Mouse (Mus musculus): ENCODE results near the gene Calb2. TPM values are rescaled to one million over a fixed set of nuclear protein-coding genes. Genes with fewer than 3 reads are reported as not detected.

Gene Calb2
- polyA plus RNA-seq, 1 experiment from 2014 or later = 97.2 TPM

- no peaks in the 10 kb centered on the region for H3K36me3 ChIP-seq (ENCODE audit: control insufficient read depth, insufficient read depth, low read length)
Observed at GRCm38 (mm10) chr8:110185538-110185937, 17.5 kb upstream of the Calb2 start.

GRCm38 (mm10) chr8:110183748-110184147 is 15.7 kb upstream of the Calb2 start:
- no peak overlapping the region for H3K9ac ChIP-seq (replicated peaks; ENCODE audit: low read length)
- H3K27ac ChIP-seq (replicated peaks; ENCODE audit: low read depth, low read length) = no peak overlapping the region
- 19% methylated on average over 11 of the region's 11 CpGs for WGBS
- no peak overlapping the region for H3K4me3 ChIP-seq (replicated peaks; ENCODE audit: low read depth, low read length)
- DNase-seq (no peak), ATAC-seq (ENCODE audit: low FRiP score, low TSS enrichment) (no peak)
- H3K27me3 ChIP-seq (ENCODE audit: control insufficient read depth, insufficient read depth, low read length) = no peaks in the 10 kb centered on the region
- no peak overlapping the region for H3K4me2 ChIP-seq (ENCODE audit: low read length)
- peaks cover 19% of the 10 kb centered on the region for H3K4me1 ChIP-seq (ENCODE audit: control insufficient read depth, insufficient read depth, low read length)
- no peaks in the 10 kb centered on the region for H3K36me3 ChIP-seq (ENCODE audit: control insufficient read depth, insufficient read depth, low read length)
- H3K9me3 ChIP-seq (ENCODE audit: control insufficient read depth, low read length) = no peaks in the 10 kb centered on the region

More at GRCm38 (mm10) chr8:110185538-110185937, 17.5 kb upstream of the Calb2 start:
- WGBS = 92% methylated on average over 4 of the region's 4 CpGs
- H3K27ac ChIP-seq (replicated peaks; ENCODE audit: low read depth, low read length) = no peak overlapping the region
- H3K27me3 ChIP-seq (ENCODE audit: control insufficient read depth, insufficient read depth, low read length) = no peaks in the 10 kb centered on the region
- no peak overlapping the region for H3K9ac ChIP-seq (replicated peaks; ENCODE audit: low read length)
- H3K9me3 ChIP-seq (ENCODE audit: control insufficient read depth, low read length) = no peaks in the 10 kb centered on the region
- no peak overlapping the region for H3K4me2 ChIP-seq (ENCODE audit: low read length)
- DNase-seq = no peak
- ATAC-seq (ENCODE audit: low FRiP score, low TSS enrichment) = no peak
- no peak overlapping the region for H3K4me3 ChIP-seq (replicated peaks; ENCODE audit: low read depth, low read length)
- H3K4me1 ChIP-seq (ENCODE audit: control insufficient read depth, insufficient read depth, low read length) = peaks cover 19% of the 10 kb centered on the region

DNA sequence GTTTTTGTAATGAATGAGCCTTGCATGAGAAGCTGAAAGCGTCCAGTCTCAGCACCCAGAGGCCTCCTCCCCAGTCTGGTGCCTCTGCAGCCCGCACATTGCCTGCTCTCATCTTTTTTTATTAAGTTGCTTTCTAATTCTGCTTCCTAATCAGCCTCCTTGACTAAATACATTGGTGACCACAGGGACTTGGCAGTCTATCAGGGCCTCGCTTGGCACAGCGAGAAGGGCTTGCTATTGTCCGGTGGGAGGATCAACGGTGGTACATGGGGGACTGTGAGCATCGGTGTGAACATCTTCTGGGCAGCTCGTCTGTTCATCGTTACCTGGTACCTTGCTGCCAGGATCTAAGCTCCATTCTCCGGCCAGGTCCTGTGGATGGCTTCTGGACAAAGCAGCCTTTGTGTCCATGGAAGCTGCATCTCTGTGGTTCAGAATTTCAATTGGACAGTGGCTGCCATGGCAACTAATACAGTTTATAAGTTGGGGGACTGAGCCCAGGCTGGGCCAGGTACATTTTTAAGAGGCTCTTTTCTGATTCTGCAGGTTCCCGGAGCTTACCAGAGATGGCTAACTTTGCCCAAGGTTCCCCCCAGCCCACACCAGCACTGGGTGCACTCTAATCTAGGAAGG is 14.8 kb upstream of the Calb2 start:
- 61% methylated on average over 11 of the region's 11 CpGs for WGBS
- Histone ChIP-seq H3K4me3 (replicated peaks; ENCODE audit: low read depth, low read length) (no peak overlapping the region), H3K36me3 (ENCODE audit: control insufficient read depth, insufficient read depth, low read length) (no peaks in the 10 kb centered on the region), H3K4me2 (ENCODE audit: low read length) (no peak overlapping the region), H3K9ac (replicated peaks; ENCODE audit: low read length) (no peak overlapping the region), H3K4me1 (ENCODE audit: control insufficient read depth, insufficient read depth, low read length) (peaks cover 20% of the 10 kb centered on the region), H3K27me3 (ENCODE audit: control insufficient read depth, insufficient read depth, low read length) (no peaks in the 10 kb centered on the region), H3K9me3 (ENCODE audit: control insufficient read depth, low read length) (no peaks in the 10 kb centered on the region), H3K27ac (replicated peaks; ENCODE audit: low read depth, low read length) (peak overlapping the region; percentile 64)
- ATAC-seq (ENCODE audit: low FRiP score, low TSS enrichment) (no peak), DNase-seq (peak; percentile 72)

DNA sequence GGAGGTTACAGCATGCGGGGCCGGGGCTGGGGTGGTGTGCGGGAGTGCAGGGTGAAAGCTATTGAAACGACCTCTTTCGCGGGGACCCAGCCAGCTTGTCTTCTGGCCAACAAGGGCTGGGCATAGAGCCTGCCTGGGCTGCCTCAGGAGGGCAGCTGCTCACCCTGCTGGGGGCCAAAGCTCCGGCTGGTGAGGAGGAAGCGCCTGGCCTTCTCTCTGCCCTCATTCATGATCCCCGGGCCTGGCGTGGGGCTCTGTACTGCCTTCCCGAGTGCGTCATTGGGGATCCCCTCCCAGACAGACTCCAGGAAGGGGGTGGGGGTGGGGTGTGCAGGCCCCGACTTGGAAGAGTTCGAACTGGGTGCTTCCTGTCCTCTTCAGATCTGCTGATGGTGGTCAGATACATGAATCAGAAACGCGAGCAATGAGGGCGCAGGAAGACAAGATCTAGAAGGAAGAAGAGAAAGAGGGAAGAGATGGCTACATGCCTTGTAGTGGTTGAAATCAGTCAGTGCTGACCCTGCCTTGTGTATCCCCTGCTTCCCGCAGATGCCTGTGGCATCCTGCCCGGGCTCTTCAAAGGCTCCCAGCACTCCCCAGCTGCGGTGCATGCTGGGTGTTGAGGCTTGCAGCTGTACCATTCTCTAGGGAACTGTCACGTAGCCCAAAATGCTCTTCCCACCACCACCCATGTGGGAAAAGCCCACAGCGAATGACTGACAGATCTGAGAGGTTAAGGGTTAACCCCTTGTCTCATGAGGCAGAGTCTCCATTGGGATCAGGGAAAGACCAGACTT is 9.5 kb upstream of the Calb2 start:
- no peaks in the 10 kb centered on the region for H3K27me3 ChIP-seq (ENCODE audit: control insufficient read depth, insufficient read depth, low read length)
- no peaks in the 10 kb centered on the region for H3K36me3 ChIP-seq (ENCODE audit: control insufficient read depth, insufficient read depth, low read length)
- H3K27ac ChIP-seq (replicated peaks; ENCODE audit: low read depth, low read length) = no peak overlapping the region
- peaks cover 13% of the 10 kb centered on the region for H3K4me1 ChIP-seq (ENCODE audit: control insufficient read depth, insufficient read depth, low read length)
- H3K9me3 ChIP-seq (ENCODE audit: control insufficient read depth, low read length) = no peaks in the 10 kb centered on the region
- no peak overlapping the region for H3K9ac ChIP-seq (replicated peaks; ENCODE audit: low read length)
- ATAC-seq (ENCODE audit: low FRiP score, low TSS enrichment) = peak; percentile 58; the same call in 1 of the 2 replicates
- WGBS = 33% methylated on average over 22 of the region's 22 CpGs
- no peak overlapping the region for H3K4me2 ChIP-seq (ENCODE audit: low read length)
- peak; percentile 53 for DNase-seq
- no peak overlapping the region for H3K4me3 ChIP-seq (replicated peaks; ENCODE audit: low read depth, low read length)

GRCm38 (mm10) chr8:110174826-110175225 is 6.8 kb upstream of the Calb2 start:
- H3K9me3 ChIP-seq (ENCODE audit: control insufficient read depth, low read length) = no peaks in the 10 kb centered on the region
- H3K27me3 ChIP-seq (ENCODE audit: control insufficient read depth, insufficient read depth, low read length) = no peaks in the 10 kb centered on the region
- WGBS = 90% methylated on average over 4 of the region's 4 CpGs
- H3K4me1 ChIP-seq (ENCODE audit: control insufficient read depth, insufficient read depth, low read length) = peaks cover 8% of the 10 kb centered on the region
- H3K36me3 ChIP-seq (ENCODE audit: control insufficient read depth, insufficient read depth, low read length) = no peaks in the 10 kb centered on the region
- ATAC-seq (ENCODE audit: low FRiP score, low TSS enrichment) (no peak), DNase-seq (no peak)
- no peak overlapping the region for H3K9ac ChIP-seq (replicated peaks; ENCODE audit: low read length)
- no peak overlapping the region for H3K4me2 ChIP-seq (ENCODE audit: low read length)
- H3K4me3 ChIP-seq (replicated peaks; ENCODE audit: low read depth, low read length) = no peak overlapping the region
- H3K27ac ChIP-seq (replicated peaks; ENCODE audit: low read depth, low read length) = no peak overlapping the region

DNA sequence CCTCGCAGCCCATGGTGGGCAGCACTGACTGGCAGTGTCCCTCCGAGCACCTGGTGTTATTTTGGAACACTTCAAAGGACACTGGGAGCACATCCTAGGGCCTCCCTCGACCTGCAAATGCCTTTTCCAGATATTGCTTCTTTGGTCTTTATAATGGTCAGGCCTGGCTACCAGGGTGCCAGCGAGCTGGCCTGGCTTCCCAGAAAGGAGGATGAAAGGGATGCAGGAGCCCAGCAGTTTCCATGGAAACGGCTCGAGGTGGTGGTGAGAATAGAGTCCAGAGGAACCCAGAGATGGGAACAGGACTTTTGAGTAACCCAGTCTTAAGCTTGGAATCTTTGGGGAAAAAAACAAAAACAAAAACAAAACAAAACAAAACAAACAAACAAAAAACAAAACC is 4.2 kb upstream of the Calb2 start:
- no peak overlapping the region for H3K4me3 ChIP-seq (replicated peaks; ENCODE audit: low read depth, low read length)
- H3K9ac ChIP-seq (replicated peaks; ENCODE audit: low read length) = no peak overlapping the region
- ATAC-seq (ENCODE audit: low FRiP score, low TSS enrichment) = no peak
- no peak overlapping the region for H3K4me2 ChIP-seq (ENCODE audit: low read length)
- H3K36me3 ChIP-seq (ENCODE audit: control insufficient read depth, insufficient read depth, low read length) = no peaks in the 10 kb centered on the region
- 0 out of 2 replicates have a peak overlapping the region, but pooled peaks have one; percentile 41 for H3K27ac ChIP-seq (replicated peaks; ENCODE audit: low read depth, low read length)
- H3K27me3 ChIP-seq (ENCODE audit: control insufficient read depth, insufficient read depth, low read length) = peaks cover 9% of the 10 kb centered on the region
- H3K9me3 ChIP-seq (ENCODE audit: control insufficient read depth, low read length) = no peaks in the 10 kb centered on the region
- peak; percentile 69 for DNase-seq
- WGBS = 42% methylated on average over 6 of the region's 6 CpGs
- peaks cover under 1% of the 10 kb centered on the region; the same call in 1 of the 2 replicates for H3K4me1 ChIP-seq (ENCODE audit: control insufficient read depth, insufficient read depth, low read length)

- H3K4me1 ChIP-seq (ENCODE audit: control insufficient read depth, insufficient read depth, low read length) = no peaks in the 10 kb centered on the region
- 81% methylated on average over 8 of the region's 8 CpGs for WGBS
- H3K27me3 ChIP-seq (ENCODE audit: control insufficient read depth, insufficient read depth, low read length) = peaks cover 9% of the 10 kb centered on the region
- H3K36me3 ChIP-seq (ENCODE audit: control insufficient read depth, insufficient read depth, low read length) = no peaks in the 10 kb centered on the region
- H3K27ac ChIP-seq (replicated peaks; ENCODE audit: low read depth, low read length) = no peak overlapping the region
- H3K9ac ChIP-seq (replicated peaks; ENCODE audit: low read length) = no peak overlapping the region
- DNase-seq (no peak), ATAC-seq (ENCODE audit: low FRiP score, low TSS enrichment) (no peak)
- no peaks in the 10 kb centered on the region for H3K9me3 ChIP-seq (ENCODE audit: control insufficient read depth, low read length)
- no peak overlapping the region for H3K4me3 ChIP-seq (replicated peaks; ENCODE audit: low read depth, low read length)
- H3K4me2 ChIP-seq (ENCODE audit: low read length) = no peak overlapping the region
Observed at GRCm38 (mm10) chr8:110166270-110166669, 1.7 kb downstream of the Calb2 start.

- Histone ChIP-seq H3K36me3 (ENCODE audit: control insufficient read depth, insufficient read depth, low read length) (no peaks in the 10 kb centered on the region), H3K9ac (replicated peaks; ENCODE audit: low read length) (no peak overlapping the region), H3K4me2 (ENCODE audit: low read length) (no peak overlapping the region), H3K27me3 (ENCODE audit: control insufficient read depth, insufficient read depth, low read length) (no peaks in the 10 kb centered on the region), H3K27ac (replicated peaks; ENCODE audit: low read depth, low read length) (no peak overlapping the region), H3K9me3 (ENCODE audit: control insufficient read depth, low read length) (no peaks in the 10 kb centered on the region), H3K4me1 (ENCODE audit: control insufficient read depth, insufficient read depth, low read length) (no peaks in the 10 kb centered on the region; the same call in 1 of the 2 replicates), H3K4me3 (replicated peaks; ENCODE audit: low read depth, low read length) (no peak overlapping the region)
- DNase-seq = no peak
- 84% methylated on average over 6 of the region's 6 CpGs for WGBS
- ATAC-seq (ENCODE audit: low FRiP score, low TSS enrichment) = no peak
Observed at GRCm38 (mm10) chr8:110162007-110162406, 6.0 kb downstream of the Calb2 start.

- no peak for ATAC-seq (ENCODE audit: low FRiP score, low TSS enrichment)
- H3K4me3 ChIP-seq (replicated peaks; ENCODE audit: low read depth, low read length) = no peak overlapping the region
- no peak for DNase-seq
- no peaks in the 10 kb centered on the region for H3K9me3 ChIP-seq (ENCODE audit: control insufficient read depth, low read length)
- no peaks in the 10 kb centered on the region for H3K27me3 ChIP-seq (ENCODE audit: control insufficient read depth, insufficient read depth, low read length)
- no peaks in the 10 kb centered on the region for H3K36me3 ChIP-seq (ENCODE audit: control insufficient read depth, insufficient read depth, low read length)
- H3K9ac ChIP-seq (replicated peaks; ENCODE audit: low read length) = no peak overlapping the region
- no peak overlapping the region for H3K27ac ChIP-seq (replicated peaks; ENCODE audit: low read depth, low read length)
- WGBS = 72% methylated on average over 6 of the region's 6 CpGs
- no peaks in the 10 kb centered on the region for H3K4me1 ChIP-seq (ENCODE audit: control insufficient read depth, insufficient read depth, low read length)
- no peak overlapping the region for H3K4me2 ChIP-seq (ENCODE audit: low read length)
Observed at GRCm38 (mm10) chr8:110152951-110153350, 15.1 kb downstream of the Calb2 start.

Measured in midbrain, embryonic 14.5 days (tissue).